Mouse (Mus musculus): ENCODE data around the gene Rilpl1. TPM values are rescaled to one million over a fixed set of nuclear protein-coding genes. Genes with fewer than 3 reads are reported as not detected.

Rilpl1 gene
- polyA plus RNA-seq, 1 experiment from 2014 or later, result 28.3 TPM

GRCm38 (mm10) chr5:124450051-124450450, 81.1 kb downstream of the Rilpl1 start:
- H3K9ac ChIP-seq (ENCODE audit: low read length), result no peak overlapping the region
- 62% methylated on average over 7 of the region's 7 CpGs for WGBS
- H3K4me2 ChIP-seq (ENCODE audit: low read length), result no peak overlapping the region
- peaks cover 18 to 36% of the 10 kb centered on the region in 2 experiments for H3K4me1 ChIP-seq (ENCODE audit: control insufficient read depth in 2 of 2, insufficient read depth in 2 of 2, low read length in 2 of 2)
- no peaks in the 10 kb centered on the region for H3K27me3 ChIP-seq (ENCODE audit: control insufficient read depth, insufficient read depth, low read length)
- H3K27ac ChIP-seq (replicated peaks in 1 of 2; ENCODE audit: control insufficient read depth in 1 of 2, insufficient read depth in 1 of 2, low read depth in 2 of 2, low read length in 2 of 2), result peak overlapping the region in 1 of 2 experiments; percentile 20; a peak in 1 of 4 replicates
- peaks cover 82% of the 10 kb centered on the region for H3K36me3 ChIP-seq (ENCODE audit: control insufficient read depth, insufficient read depth, low read length)
- no peak for ATAC-seq (ENCODE audit: insufficient number of reproducible peaks, insufficient read depth, low FRiP score, low read depth)
- H3K9me3 ChIP-seq (ENCODE audit: control insufficient read depth, low read length), result no peaks in the 10 kb centered on the region
- no peak overlapping the region for H3K4me3 ChIP-seq (ENCODE audit: control insufficient read depth in 1 of 2, insufficient read depth in 1 of 2, low read depth in 1 of 2, low read length in 2 of 2)

GRCm38 (mm10) chr5:124449494-124449893, 81.7 kb downstream of the Rilpl1 start:
- Histone ChIP-seq H3K9me3 (ENCODE audit: control insufficient read depth, low read length) (no peaks in the 10 kb centered on the region), H3K9ac (ENCODE audit: low read length) (no peak overlapping the region), H3K4me2 (ENCODE audit: low read length) (no peak overlapping the region), H3K27me3 (ENCODE audit: control insufficient read depth, insufficient read depth, low read length) (no peaks in the 10 kb centered on the region), H3K4me3 (ENCODE audit: control insufficient read depth in 1 of 2, insufficient read depth in 1 of 2, low read depth in 1 of 2, low read length in 2 of 2) (no peak overlapping the region), H3K36me3 (ENCODE audit: control insufficient read depth, insufficient read depth, low read length) (peaks cover 77% of the 10 kb centered on the region), H3K4me1 (ENCODE audit: control insufficient read depth in 2 of 2, insufficient read depth in 2 of 2, low read length in 2 of 2) (peaks cover 21 to 42% of the 10 kb centered on the region in 2 experiments), H3K27ac (replicated peaks in 1 of 2; ENCODE audit: control insufficient read depth in 1 of 2, insufficient read depth in 1 of 2, low read depth in 2 of 2, low read length in 2 of 2) (peak overlapping the region; percentile 31 to 33; a peak in 1 of 4 replicates)
- no peak for ATAC-seq (ENCODE audit: insufficient number of reproducible peaks, insufficient read depth, low FRiP score, low read depth)
- 71% methylated on average over 6 of the region's 6 CpGs for WGBS

- Histone ChIP-seq H3K27me3 (ENCODE audit: control insufficient read depth, insufficient read depth, low read length) (no peaks in the 10 kb centered on the region), H3K9ac (ENCODE audit: low read length) (peak overlapping the region; percentile 94), H3K27ac (replicated peaks in 1 of 2; ENCODE audit: control insufficient read depth in 1 of 2, insufficient read depth in 1 of 2, low read depth in 2 of 2, low read length in 2 of 2) (peak overlapping the region; percentile 87 to 91), H3K4me3 (ENCODE audit: control insufficient read depth in 1 of 2, insufficient read depth in 1 of 2, low read depth in 1 of 2, low read length in 2 of 2) (peak overlapping the region; percentile 83 to 93), H3K9me3 (ENCODE audit: control insufficient read depth, low read length) (no peaks in the 10 kb centered on the region), H3K4me2 (ENCODE audit: low read length) (peak overlapping the region; percentile 89), H3K4me1 (ENCODE audit: control insufficient read depth in 2 of 2, insufficient read depth in 2 of 2, low read length in 2 of 2) (peaks cover 13 to 30% of the 10 kb centered on the region in 2 experiments), H3K36me3 (ENCODE audit: control insufficient read depth, insufficient read depth, low read length) (peaks cover 46% of the 10 kb centered on the region)
- 0% methylated on average over 15 of the region's 15 CpGs for WGBS
- peak; percentile 66 for ATAC-seq (ENCODE audit: insufficient number of reproducible peaks, insufficient read depth, low FRiP score, low read depth)
Measured at GRCm38 (mm10) chr5:124446301-124446881, 84.8 kb downstream of the Rilpl1 start.

GRCm38 (mm10) chr5:124445621-124446293, 85.4 kb downstream of the Rilpl1 start:
- WGBS, result 0% methylated on average over 50 of the region's 77 CpGs
- Histone ChIP-seq H3K4me1 (ENCODE audit: control insufficient read depth in 2 of 2, insufficient read depth in 2 of 2, low read length in 2 of 2) (peaks cover 13 to 34% of the 10 kb centered on the region in 2 experiments), H3K27ac (replicated peaks in 1 of 2; ENCODE audit: control insufficient read depth in 1 of 2, insufficient read depth in 1 of 2, low read depth in 2 of 2, low read length in 2 of 2) (peak overlapping the region; percentile 87 to 91), H3K36me3 (ENCODE audit: control insufficient read depth, insufficient read depth, low read length) (peaks cover 39% of the 10 kb centered on the region), H3K4me2 (ENCODE audit: low read length) (peak overlapping the region; percentile 89), H3K4me3 (ENCODE audit: control insufficient read depth in 1 of 2, insufficient read depth in 1 of 2, low read depth in 1 of 2, low read length in 2 of 2) (peak overlapping the region; percentile 83 to 93), H3K27me3 (ENCODE audit: control insufficient read depth, insufficient read depth, low read length) (no peaks in the 10 kb centered on the region), H3K9ac (ENCODE audit: low read length) (peak overlapping the region; percentile 94), H3K9me3 (ENCODE audit: control insufficient read depth, low read length) (no peaks in the 10 kb centered on the region)
- peak; percentile 49 for ATAC-seq (ENCODE audit: insufficient number of reproducible peaks, insufficient read depth, low FRiP score, low read depth)

- H3K27ac ChIP-seq (replicated peaks in 1 of 2; ENCODE audit: control insufficient read depth in 1 of 2, insufficient read depth in 1 of 2, low read depth in 2 of 2, low read length in 2 of 2), result peak overlapping the region; percentile 78 to 91
- peak overlapping the region; percentile 89 for H3K4me2 ChIP-seq (ENCODE audit: low read length)
- peaks cover 10 to 37% of the 10 kb centered on the region in 2 experiments for H3K4me1 ChIP-seq (ENCODE audit: control insufficient read depth in 2 of 2, insufficient read depth in 2 of 2, low read length in 2 of 2)
- H3K9ac ChIP-seq (ENCODE audit: low read length), result peak overlapping the region; percentile 94
- no peaks in the 10 kb centered on the region for H3K9me3 ChIP-seq (ENCODE audit: control insufficient read depth, low read length)
- ATAC-seq (ENCODE audit: insufficient number of reproducible peaks, insufficient read depth, low FRiP score, low read depth), result peak; percentile 84
- H3K27me3 ChIP-seq (ENCODE audit: control insufficient read depth, insufficient read depth, low read length), result no peaks in the 10 kb centered on the region
- 4% methylated on average over 39 of the region's 66 CpGs for WGBS
- peak overlapping the region; percentile 83 to 93 for H3K4me3 ChIP-seq (ENCODE audit: control insufficient read depth in 1 of 2, insufficient read depth in 1 of 2, low read depth in 1 of 2, low read length in 2 of 2)
- peaks cover 31% of the 10 kb centered on the region for H3K36me3 ChIP-seq (ENCODE audit: control insufficient read depth, insufficient read depth, low read length)
Measured at GRCm38 (mm10) chr5:124444661-124445561, 86.3 kb downstream of the Rilpl1 start.

DNA sequence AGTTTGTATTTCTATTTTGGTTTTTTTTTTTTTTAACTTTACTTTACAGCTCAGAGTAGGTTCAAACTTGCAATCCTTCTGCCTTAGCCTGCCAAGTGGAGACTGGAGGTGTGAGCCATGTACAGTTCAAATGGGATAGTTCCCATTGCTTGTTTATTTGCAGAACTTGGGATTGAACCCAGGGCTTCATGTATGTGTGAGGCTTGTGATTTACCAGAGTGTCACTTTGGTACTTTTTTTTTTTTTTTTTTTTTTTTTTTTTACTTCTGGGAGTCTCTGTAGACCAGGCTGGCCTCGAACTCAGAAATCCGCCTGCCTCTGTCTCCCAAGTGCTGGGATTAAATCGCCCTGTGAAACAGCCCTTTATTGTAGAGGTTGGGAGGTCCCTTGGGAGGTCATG, 87.0 kb downstream of the Rilpl1 start:
- 72% methylated on average over 3 of the region's 3 CpGs for whole genome bisulfite sequencing
- Histone ChIP-seq H3K4me1 (ENCODE audit: control insufficient read depth in 2 of 2, insufficient read depth in 2 of 2, low read length in 2 of 2) (peaks cover 11 to 32% of the 10 kb centered on the region in 2 experiments), H3K9ac (ENCODE audit: low read length) (no peak overlapping the region), H3K4me3 (ENCODE audit: control insufficient read depth in 1 of 2, insufficient read depth in 1 of 2, low read depth in 1 of 2, low read length in 2 of 2) (no peak overlapping the region), H3K9me3 (ENCODE audit: control insufficient read depth, low read length) (no peaks in the 10 kb centered on the region), H3K27ac (replicated peaks in 1 of 2; ENCODE audit: control insufficient read depth in 1 of 2, insufficient read depth in 1 of 2, low read depth in 2 of 2, low read length in 2 of 2) (no peak overlapping the region), H3K4me2 (ENCODE audit: low read length) (peak overlapping the region; percentile 89), H3K36me3 (ENCODE audit: control insufficient read depth, insufficient read depth, low read length) (peaks cover 24% of the 10 kb centered on the region), H3K27me3 (ENCODE audit: control insufficient read depth, insufficient read depth, low read length) (no peaks in the 10 kb centered on the region)
- no peak for ATAC-seq (ENCODE audit: insufficient number of reproducible peaks, insufficient read depth, low FRiP score, low read depth)
